Mouse (Mus musculus) cerebral cortex, adult 2 months (tissue): ENCODE data around the gene Gstt2.

Experiments used
- WGBS: fragments of 180-500 bp; shearing (Covaris S2); methylation state at CpG from one replicate; pipeline ENCODE4 v1.1.7; 2018; 5-methylcytosine and 5-hydroxymethylcytosine counted together

Gstt2 gene

GRCm38 (mm10) chr10:75837248-75837759, at the start of gene Gstt2:
Gstt2 (minus strand) TSS chr10:75837424.
- under 1% methylated on average over 21 of the region's 21 CpGs for WGBS

DNA sequence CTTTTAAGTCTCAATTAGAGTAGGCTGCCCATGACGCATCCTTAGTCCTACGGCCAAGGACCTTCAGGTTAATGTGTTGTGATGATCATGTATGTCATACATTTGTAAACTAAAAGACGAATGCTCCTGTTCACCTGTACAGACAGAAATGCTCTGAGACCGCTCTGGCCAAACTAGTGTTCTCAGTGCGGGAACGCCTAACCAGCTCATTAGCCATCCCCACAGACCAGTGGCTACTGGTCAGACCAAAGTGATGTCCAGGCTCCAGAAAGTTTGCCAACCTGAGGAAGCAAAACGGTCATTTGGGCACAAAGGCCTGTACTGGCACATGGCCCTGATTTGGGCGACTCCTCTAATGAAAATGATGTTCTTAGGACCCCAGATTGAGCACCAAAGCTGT, 47.5 kb upstream of the Gstt2 start:
- WGBS, result 97% methylated on average over 8 of the region's 8 CpGs

DNA sequence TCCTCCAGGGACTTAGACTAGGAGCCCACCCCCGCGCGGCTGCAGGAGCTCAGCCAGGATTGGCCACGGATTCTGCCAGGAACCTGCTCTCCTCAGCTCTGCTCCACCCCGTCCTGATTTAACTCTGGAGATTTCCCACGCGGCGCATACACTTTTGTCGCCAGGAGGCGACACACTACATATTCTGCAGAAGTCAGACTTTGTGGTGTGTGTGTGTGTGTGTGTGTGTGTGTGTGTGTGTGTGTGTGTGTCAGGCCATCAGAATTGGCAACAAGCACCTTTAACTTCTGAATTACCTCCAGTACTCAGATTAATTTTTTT, 46.0 kb upstream of the Gstt2 start:
- 5% methylated on average over 10 of the region's 10 CpGs for WGBS

DNA sequence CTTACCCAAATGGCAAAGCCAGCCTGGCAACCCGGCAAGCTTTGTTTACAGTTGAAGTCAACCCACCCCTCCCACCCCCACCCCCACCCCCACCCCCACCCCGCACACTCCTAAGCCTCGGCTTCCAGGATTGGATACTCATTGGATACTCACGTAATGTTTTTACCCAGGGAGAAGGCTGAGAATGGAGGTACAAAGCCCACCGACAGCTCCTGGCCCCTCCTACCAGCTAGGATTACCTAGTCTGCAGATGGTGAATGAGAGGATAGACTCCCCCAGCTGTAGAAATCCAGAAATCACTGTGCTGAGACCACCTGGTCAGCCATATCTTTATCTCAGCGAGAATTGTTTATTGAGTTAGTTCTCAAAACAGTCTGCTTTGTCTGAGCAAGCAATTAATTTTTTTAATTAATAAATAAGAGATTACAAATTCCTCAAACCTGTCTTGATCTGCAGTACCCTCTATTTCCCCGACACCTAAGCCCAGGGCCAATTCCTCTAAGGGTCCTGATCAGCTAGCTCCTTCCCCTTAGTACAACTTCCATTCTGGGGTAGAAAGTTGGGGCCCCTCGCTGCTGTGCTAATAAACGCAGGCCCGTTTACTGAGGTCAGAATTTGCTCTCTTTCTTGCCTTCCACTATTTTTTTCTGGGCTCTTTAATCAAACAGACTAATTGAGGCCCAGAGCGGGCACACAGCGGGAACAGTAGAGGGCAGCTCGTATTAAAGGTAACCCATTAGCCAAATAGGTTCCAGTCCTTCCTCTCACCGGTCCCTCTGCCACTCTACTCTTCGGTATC, 45.4 kb upstream of the Gstt2 start:
- WGBS, result 37% methylated on average over 15 of the region's 15 CpGs

- 52% methylated on average over 20 of the region's 20 CpGs for WGBS
These were observed 44.6 kb upstream of the Gstt2 start for GRCm38 (mm10) chr10:75881578-75882432.

GRCm38 (mm10) chr10:75880771-75881577, 43.8 kb upstream of the Gstt2 start:
- WGBS, result 62% methylated on average over 6 of the region's 6 CpGs

GRCm38 (mm10) chr10:75880351-75880750, 43.1 kb upstream of the Gstt2 start:
- 92% methylated on average over 10 of the region's 10 CpGs for WGBS

DNA sequence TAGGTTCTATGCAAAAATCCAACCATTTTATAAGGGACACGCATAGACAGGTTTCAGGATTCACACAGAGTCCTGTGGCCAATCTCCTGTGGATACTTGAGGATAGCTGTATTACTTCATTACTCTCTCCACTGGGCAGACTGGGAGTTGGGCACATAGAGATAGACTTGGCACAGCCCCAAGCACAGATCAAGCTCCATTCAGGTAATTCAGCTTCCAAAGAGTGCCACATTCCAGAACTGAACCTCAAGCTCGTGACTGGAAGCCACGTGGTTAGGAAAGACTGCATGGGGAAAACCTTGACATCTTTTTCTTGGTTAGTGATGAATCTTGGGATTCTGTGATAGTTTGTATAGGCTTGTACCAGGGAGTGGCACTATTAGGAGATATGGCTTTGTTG, 41.6 kb upstream of the Gstt2 start:
- 87% methylated on average over 3 of the region's 3 CpGs for WGBS

GRCm38 (mm10) chr10:75873543-75874170, 36.4 kb upstream of the Gstt2 start:
- WGBS, result 17% methylated on average over 10 of the region's 10 CpGs

DNA sequence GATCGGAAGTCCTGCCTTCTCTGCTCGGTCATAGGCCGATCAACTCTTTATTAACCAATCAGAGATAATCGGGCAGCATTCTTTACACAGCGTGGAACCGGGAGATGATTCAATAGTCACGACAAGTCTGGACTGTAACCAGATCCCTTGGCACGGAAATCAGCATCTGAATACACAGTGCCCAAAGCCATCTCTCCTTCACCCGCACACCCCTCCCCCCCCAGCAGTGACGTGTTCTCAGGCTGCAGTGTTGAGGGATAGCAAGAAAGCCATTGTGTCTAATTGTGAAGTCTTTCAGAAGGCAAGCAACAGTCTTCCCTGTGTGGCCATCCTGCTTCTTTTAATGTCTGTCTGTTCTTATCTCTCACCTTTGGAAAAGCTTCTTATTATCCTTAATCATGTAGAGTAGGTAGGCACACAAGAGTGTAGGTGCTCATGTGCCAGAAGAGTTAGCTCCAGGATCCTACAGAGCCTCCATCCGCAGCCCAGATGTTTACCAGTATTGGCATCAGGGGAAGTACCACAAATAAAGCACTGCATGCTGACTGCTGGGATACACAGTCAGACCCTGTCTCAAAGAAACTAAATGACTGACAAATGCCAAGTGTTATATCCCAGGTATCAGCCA, 35.8 kb upstream of the Gstt2 start:
- WGBS, result 4% methylated on average over 11 of the region's 11 CpGs

- 47% methylated on average over 10 of the region's 10 CpGs for WGBS
These were observed 35.0 kb upstream of the Gstt2 start for GRCm38 (mm10) chr10:75872025-75872914.

GRCm38 (mm10) chr10:75861587-75861986, 24.4 kb upstream of the Gstt2 start:
- 74% methylated on average over 5 of the region's 5 CpGs for WGBS

DNA sequence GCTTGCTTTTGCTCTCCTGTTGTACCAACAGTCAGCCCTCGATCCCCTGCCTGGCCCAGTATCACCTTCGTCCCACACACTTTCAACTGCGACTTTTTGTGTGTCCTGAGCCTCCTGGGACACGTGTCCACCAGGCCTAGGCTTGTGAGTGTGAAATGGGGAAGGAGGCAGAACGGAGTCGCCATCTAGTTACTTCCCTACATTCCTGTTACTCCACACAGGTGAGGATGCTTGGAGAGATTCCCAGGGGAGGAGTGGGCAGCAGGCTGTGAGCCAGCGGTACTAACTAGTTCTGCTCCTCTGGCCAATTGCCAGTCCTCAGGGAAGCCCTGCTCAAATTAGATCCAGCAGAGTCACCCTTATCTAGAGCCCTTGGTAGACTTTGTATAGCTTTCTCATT, 23.5 kb upstream of the Gstt2 start:
- 32% methylated on average over 7 of the region's 7 CpGs for WGBS

- WGBS, result under 1% methylated on average over 45 of the region's 46 CpGs
These were observed 22.7 kb upstream of the Gstt2 start, which contains the start of gene Mif for GRCm38 (mm10) chr10:75859786-75860470. Mif (minus strand) TSS chr10:75860240.

DNA sequence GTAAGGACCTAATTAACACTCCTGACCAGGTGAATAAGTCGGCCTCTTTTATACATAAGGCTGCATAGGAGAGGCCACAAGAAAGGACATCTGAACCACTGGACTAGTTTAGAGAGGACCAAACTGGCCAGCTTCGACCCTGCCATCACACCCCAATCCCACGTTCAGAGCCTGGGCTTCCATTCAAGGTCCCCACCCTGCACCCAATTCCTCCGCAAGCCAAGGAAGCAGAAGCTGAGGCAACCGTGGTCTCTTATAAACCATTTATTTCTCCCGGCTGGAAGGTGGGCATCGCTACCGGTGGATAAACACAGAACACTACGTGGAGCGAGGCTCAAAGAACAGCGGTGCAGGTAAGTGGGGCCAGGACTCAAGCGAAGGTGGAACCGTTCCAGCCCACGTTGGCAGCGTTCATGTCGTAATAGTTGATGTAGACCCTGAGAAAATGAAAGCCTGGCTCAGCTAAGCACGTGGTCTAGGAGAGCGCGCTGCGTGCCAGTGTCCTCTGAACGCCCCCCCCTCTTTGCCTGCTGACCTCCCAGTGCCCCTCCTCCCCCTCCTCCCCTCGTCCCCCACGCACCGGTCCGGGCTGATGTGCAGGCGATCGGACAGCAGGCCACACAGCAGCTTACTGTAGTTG, 22.0 kb upstream of the Gstt2 start:
- WGBS, result 4% methylated on average over 27 of the region's 27 CpGs

DNA sequence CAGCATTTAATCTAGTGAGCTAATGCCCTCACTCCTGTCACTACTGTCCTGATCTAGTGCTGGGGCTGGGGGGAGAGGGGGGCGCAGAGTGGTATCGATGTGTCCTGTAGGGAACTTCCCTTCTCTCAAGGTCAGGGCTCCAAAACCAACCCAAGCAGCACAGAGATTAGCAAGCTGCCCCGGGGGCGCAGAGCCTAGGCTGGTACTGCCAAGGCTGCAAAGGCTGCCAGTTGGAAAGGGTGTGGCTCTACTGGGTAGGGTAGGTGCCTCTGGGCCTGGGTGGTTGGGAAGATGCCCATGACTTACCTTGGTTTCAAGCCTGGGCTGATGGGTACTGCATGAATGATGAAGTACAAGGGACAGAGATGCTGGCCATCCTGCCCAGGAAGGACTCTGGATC, 20.4 kb upstream of the Gstt2 start:
- 87% methylated on average over 4 of the region's 4 CpGs for WGBS

- 84% methylated on average over 3 of the region's 3 CpGs for WGBS
These were observed 19.8 kb upstream of the Gstt2 start for GRCm38 (mm10) chr10:75856976-75857375.

- 90% methylated on average over 11 of the region's 11 CpGs for WGBS
These were observed 19.1 kb upstream of the Gstt2 start for GRCm38 (mm10) chr10:75856155-75856907.
